Mouse (Mus musculus) embryonic fibroblast, embryonic 13.5 days (primary cell): ENCODE results near the gene Olfr876.

Experiments used
- CTCF ChIP-seq: IDR thresholded peaks from 2 replicates; pipeline ENCODE4 v1.5.1; 2011; ENCODE audit warnings: mild to moderate bottlenecking, control low read depth, low read length, moderate library complexity, borderline replicate concordance; ENCODE audit not compliant: insufficient read depth
- POLR2A ChIP-seq: IDR thresholded peaks from 2 replicates; pipeline ENCODE4 v1.6.1; 2011; ENCODE audit warnings: low read depth, mild to moderate bottlenecking, control low read depth, low read length, moderate library complexity

GRCm38 (mm10) chr9:37770661-37771060 lies 32.2 kb upstream of the Olfr876 start:
- no peak for TF ChIP-seq POLR2A
- TF ChIP-seq CTCF: no peak
